Mouse (Mus musculus): Measurements from ENCODE around the gene Tle3.

DNA sequence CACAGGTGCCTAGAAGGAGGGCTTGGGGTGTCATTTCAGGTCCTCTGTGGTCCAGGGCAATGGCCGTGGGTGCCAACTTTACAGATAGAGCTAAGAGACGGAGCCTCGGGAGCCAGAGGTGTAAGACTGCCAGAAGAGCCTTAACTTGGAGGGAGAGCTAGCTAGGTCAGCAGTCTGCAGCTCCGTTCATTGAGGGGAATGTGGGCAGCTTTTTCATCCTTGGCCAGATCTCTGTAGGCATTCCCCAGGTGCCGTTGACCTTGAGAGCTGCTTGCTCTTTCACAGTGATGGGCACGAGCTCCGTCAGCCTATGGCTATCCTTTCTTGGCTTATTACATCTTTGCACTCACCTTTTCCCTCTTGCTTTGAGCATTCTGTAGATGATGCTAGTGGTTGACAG is 28.0 kb downstream of the Tle3 start:
- TF ChIP-seq CTCF (IDR thresholded peaks at IDR 0.05; ENCODE audit: borderline replicate concordance, insufficient read depth, low read length) (no peak), POLR2A (IDR thresholded peaks at IDR 0.05; ENCODE audit: low read depth, low read length) (no peak)

Measured in embryonic fibroblast, embryonic 13.5 days (primary cell).